Mouse (Mus musculus): ENCODE measurements around the gene Tmem213. TPM values are rescaled to one million over a fixed set of nuclear protein-coding genes. Genes with fewer than 3 reads are reported as not detected.

The Tmem213 gene
- total RNA-seq, 2 experiments from 2014 or later, result not detected

DNA sequence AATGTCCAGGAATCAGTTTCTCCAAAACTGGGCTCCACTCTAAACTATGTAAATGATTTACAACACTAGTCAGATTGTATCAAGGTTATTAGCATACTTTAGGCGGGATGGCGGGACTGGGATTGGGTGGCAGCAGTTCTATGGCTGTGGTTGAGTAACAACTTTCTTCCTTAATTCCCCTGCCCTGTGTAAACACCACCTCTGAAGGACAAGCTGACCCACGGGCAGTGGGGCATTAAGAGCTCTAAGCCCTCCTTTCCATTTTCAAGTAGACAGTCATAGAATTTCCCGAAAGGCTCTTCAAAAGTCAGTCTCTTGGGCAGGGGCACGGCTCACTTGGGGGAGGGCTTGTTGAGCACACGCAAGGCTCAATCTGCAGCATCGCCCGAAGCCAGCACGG is 1.8 kb downstream of the Tmem213 start:
- no peak for ATAC-seq (replicated peaks; ENCODE audit: low FRiP score, low TSS enrichment, poor library complexity, severe bottlenecking)

DNA sequence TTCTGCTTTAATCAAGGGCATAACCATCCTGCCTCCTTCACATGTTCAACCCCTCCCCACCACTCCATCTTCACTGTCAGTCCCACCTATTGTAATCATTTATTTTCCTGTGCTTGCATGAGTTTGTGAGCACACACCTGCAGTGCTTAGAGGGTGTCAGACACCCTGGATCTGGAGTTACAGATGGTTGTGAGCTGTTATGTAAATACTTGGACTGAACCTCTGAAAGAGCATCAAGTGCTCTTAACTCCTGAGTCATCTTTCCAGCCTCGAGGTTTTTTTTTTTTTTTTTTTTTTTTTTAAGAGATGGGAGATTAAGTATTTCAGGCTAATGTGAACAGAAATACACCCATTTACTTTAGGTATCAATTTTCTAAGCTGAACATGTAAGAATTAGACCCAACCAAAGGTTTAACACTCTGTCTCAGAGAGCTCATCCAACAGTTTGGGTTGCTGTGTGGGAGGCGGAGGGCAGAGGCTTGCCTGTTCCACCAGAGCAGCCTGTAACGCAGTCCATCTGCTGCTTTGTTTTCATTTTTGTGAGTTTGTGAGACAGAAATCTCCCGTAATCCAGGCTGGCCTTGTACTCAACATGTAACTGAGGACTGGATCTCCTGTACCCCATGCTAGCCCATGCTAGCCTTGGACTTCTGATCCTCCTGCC is 7.2 kb downstream of the Tmem213 start:
- ATAC-seq (replicated peaks; ENCODE audit: low FRiP score, low TSS enrichment, poor library complexity, severe bottlenecking), result no peak

DNA sequence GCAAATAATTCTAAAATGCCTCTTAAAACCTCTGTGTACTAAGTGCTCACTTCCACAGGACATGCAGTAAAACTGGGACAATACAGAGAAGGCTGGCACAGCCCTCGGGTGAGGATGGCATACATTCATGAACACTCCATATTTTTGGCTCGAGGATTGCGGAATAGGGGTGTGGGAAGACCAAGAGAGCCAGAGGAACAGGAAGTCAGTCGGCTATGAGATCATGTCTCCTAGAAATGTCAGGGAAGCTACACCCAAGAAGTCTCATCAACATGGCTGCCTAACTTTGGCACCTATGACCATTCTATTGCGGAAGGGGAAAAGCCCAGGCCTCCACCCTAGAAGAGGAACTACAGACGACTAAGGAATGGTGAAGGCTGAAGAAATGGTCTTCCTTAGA is 9.3 kb downstream of the Tmem213 start:
- ATAC-seq (replicated peaks; ENCODE audit: low FRiP score, low TSS enrichment, poor library complexity, severe bottlenecking), result no peak

DNA sequence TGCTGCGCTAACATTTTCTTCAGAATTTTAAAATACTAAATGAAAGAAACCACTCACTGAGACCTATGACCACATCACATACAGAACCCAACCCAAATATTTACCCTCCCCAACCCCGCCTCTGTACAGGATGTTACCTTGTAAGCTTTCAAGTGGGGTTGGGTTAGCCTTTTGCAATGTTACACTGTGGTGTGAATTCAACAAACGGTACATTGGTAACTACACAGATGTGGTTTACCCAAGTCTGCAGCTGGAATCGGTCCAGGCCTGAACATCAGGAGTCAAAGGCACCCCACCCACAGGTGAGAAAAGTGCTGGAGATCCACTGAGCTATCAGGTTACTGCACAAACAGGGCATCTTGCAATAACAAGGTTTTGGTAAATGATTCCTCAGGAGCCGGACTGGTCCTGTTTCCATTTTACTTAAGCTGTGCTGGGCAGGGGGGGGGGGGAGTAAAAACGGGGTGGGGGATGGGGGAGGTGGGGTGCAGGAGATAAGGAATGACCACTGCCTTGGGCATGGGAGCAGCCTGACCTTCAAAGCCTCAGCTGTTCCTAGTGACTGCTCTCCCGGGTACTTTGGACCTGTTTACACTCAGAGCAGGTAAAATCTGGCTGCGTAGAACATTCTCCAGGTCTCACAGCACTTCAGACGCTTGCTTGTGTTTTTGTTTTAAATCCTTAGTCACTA is 11.8 kb downstream of the Tmem213 start:
- ATAC-seq (replicated peaks; ENCODE audit: low FRiP score, low TSS enrichment, poor library complexity, severe bottlenecking), result no peak

DNA sequence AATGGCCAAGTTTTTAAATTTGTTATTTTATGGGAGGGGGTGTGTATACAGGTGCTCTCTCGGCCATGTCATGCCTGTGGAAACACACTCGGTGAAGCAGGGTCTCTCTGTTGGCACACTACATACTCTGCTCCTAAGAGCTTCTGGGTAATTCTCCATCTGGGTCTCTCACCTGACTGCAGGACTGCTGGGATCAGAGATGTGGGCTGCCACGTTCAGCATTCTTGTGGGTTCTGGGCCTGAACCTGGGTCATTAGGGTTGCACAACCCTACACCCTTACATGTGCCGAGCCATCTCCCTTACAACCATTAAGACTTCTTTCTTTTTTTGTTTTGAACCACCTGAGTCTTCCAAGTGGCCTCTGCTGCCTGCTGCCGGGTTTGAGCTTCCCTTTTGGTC is 12.8 kb downstream of the Tmem213 start:
- ATAC-seq (replicated peaks; ENCODE audit: low FRiP score, low TSS enrichment, poor library complexity, severe bottlenecking), result no peak

DNA sequence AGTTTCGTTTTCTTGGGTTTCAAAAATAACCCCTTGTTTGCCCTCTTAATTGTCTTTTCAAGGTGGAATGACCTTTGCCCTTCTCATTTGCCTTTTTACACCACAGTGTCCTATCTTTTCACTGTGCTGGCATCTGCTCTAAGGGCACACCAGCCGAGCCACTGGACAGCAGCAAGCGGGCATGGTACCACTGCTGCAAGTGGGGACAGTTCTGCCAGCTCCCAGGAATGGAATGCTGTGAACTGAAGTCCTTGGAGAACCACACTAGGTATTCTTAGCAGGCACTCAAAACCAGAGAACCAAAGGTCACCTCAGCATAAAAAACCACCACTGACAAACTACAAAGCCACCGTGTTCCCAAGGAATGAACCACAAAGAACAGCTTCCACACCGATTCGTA is 13.7 kb downstream of the Tmem213 start:
- no peak for ATAC-seq (replicated peaks; ENCODE audit: low FRiP score, low TSS enrichment, poor library complexity, severe bottlenecking)

DNA sequence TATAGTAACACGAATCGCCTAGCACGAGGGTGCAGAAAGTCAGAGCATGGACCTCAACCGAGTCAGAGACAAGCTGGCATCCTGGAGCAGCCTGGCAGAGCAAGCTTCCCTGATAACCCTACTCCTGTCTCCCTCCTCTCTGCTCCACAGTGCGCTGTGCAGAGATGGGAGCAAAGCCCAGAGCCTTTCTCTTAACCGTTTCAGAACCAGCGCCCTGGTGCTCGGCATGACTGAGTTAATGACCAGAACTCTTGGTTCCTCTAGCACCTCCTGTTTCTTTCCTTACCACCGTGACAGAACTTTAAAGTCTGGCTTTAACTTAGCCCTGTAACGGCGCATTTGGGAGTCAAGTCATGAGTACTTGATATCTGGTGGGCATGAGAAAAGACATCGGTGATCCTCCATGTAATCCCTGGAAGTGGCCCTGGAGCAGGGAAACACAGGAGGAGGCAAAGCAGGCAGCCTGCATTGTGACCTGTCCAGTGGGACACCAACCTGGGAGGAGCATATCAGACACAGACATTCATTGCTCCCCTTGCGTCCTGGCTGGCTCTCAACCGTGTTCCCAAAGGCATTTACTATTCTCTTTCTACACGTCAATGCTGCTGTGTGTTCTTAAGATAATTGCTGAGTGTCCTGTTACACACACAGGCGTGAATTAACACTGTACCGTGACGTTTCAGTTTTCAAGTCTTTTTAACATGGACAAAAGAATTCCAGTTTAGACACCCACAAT is 14.6 kb downstream of the Tmem213 start:
- no peak for ATAC-seq (replicated peaks; ENCODE audit: low FRiP score, low TSS enrichment, poor library complexity, severe bottlenecking)

DNA sequence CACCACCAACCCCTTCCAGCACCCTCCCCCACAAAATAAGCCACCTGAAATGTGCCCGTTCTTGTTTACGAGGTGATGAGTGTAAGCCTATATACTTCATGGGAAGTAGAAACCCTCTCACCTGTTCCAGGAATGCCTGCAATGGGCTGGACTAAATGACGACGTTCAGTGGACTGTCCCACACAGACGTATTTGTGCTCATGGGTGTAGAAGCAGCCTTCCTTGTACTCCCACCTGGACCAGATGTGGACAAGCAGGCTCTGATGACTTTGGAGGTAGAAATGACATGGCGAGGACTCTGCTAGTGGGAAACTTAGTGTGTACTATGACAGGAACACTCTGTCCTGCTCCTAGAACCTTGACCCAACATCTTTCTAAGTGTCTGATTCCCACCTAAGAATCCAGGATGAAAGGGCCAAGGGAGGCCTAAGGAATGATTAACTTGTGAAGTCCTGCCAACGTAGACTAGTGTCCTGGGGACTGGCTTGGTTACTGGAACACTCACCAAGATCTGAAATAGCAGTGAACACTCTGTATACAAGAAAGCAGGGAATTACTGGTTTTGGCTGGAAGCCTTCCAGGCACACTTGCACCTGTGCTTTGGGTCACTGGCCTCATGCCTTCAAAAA is 15.3 kb downstream of the Tmem213 start, which contains the start of gene Atp6v0a4:
Atp6v0a4 (minus strand) TSS at position 380 of the 629 bp plus-strand sequence.
- no peak for ATAC-seq (replicated peaks; ENCODE audit: low FRiP score, low TSS enrichment, poor library complexity, severe bottlenecking)

DNA sequence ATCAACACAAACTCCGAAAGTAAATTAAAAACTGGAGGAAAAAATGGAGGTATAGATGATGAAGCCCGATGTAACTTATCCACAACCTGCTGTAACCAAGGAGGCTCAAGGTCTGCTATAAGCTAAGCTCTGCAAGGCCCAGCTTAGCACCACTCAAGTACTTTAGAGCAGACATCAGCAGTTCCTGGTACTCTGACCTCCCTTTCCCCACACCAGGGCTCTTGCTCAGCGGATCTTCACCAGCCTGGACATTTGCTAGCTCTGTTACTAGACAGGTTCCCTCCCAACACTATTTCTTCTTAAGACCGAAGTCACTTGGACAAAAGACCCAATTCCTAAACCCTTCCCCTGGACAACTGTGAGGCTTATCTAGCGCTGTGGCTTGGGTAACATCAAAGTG is 15.8 kb downstream of the Tmem213 start:
- ATAC-seq (replicated peaks; ENCODE audit: low FRiP score, low TSS enrichment, poor library complexity, severe bottlenecking), result no peak

DNA sequence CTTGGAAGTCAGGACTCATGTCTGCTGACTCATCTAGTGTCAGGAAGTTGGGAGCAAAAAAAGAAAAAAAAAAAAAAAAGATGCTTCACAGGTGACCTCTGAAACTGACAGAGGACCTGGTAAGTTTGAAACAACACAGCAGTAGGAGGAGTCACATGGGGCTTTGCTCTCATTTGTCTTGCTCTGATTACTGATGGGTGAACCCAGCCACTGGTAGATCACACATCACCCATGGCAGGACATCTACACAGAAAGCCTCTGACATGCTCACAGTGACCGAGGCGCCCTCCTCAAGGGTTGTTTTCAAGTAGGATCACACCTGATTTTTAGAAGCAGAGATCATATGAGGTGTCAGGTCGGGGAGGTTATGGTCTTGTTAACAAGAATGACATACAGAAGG is 16.4 kb downstream of the Tmem213 start:
- no peak for ATAC-seq (replicated peaks; ENCODE audit: low FRiP score, low TSS enrichment, poor library complexity, severe bottlenecking)

DNA sequence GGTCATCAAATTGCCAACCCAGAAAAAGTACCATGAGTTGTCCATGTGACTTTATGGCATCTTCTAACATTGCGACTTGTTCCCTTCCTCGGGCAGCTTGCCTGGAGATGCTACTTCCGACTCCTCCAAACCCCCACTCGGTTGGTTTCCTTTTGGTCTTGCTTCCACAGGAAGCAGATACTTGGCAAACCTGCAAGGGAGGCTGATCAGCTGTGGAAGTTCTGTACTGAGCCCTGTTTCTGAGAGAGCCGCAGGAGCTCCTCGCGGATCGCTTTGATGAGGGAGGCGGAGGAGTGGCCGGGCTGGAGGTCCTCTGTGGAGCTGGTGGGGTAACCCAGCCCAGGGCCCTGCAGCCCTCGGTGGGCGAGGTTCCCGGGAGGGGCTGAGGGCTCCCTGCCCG is 19.1 kb downstream of the Tmem213 start:
- ATAC-seq (replicated peaks; ENCODE audit: low FRiP score, low TSS enrichment, poor library complexity, severe bottlenecking), result no peak

DNA sequence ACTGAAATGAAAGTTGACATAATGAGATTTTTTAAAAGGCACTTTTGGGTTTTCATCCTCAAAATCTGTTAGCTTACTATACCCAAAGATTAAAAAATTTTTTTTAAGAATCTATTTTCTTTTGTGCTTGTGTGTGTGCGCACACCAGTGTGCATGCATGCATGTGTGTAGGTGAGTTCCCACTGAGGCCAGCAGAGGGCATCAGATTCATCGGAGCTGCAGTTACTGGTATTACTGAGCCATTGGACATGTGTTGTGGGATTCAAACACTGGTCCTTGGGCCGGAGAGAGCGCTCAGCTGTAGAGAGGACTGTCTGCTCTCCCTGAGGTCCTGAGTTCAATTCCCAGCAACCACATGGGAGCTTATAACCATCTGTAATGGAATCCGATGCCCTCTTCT is 20.8 kb downstream of the Tmem213 start:
- no peak for ATAC-seq (replicated peaks; ENCODE audit: low FRiP score, low TSS enrichment, poor library complexity, severe bottlenecking)

DNA sequence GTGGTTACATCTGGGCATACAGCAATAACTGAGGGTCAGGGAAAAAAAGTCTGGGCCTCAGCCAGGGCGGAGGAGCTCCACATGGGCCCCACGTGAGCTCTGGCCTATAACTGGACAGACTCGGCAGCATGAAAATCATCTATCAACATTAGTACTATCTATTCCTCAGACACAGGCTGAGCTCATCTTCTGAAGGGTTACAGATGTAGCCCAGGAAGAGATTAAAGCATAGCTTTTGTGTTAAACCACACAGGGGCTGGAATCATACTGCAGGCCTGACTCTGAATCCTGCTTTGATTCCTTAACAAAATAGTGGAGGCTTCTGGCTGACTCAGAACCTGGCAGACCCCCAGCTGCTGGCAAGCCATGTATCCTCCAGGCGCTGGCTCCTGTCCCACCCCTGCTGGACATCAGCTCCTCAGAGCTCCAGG is 22.8 kb downstream of the Tmem213 start:
- ATAC-seq (replicated peaks; ENCODE audit: low FRiP score, low TSS enrichment, poor library complexity, severe bottlenecking), result no peak

DNA sequence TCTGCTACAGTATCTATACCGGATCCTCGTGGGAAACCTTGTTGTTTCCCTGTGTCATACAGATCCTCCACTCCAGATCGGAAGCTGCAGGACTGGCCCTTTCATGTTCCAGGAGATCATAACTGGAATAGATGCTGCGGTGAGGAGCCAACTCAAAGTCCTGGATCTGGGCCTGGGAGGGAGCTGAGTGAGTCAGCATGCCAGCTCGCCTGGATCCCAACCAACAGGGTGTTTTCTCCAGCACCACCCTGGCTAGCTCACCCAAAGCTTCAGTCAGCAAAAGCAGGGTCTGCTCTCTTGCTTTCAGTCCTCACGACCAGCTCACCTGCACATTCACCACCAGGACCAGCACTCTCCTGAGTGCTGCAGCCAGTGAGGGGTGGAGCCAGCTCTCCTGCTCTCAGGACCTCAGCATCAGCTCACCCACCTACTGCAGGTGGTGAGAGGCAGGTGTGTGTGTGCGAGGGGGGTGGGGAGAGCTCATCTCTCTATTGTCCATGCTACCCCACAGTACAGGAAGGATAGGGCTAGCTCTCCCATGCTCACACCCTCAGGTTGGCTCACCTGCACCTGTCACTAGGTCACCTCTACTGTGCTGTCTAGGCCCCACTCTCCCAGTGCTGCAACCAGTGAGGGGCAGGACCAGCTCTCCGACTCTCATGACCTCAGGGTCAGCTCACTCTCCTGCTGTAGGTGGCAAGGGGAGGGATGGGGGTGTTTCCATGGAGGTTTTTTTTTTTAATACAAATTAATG is 25.9 kb downstream of the Tmem213 start:
- ATAC-seq (replicated peaks; ENCODE audit: low FRiP score, low TSS enrichment, poor library complexity, severe bottlenecking), result no peak

DNA sequence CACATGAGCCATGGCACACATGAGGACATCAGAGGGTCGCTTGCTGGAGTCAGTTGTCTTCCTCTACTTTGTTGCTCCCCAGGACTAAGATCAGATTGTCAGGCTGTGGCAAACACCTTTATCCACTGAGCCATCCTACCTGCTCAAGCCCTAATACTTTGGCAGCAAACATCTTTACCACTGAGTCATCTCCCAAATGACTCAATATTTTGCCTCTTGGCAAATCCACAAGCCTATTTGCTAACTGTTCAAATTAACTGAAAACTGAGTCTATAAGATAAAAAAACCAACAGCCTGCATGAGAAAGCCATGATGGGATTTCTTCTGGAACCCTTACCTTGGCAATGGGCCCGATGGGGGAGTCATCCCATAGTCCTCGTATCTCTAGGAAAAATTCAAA is 30.0 kb downstream of the Tmem213 start:
- ATAC-seq (replicated peaks; ENCODE audit: low FRiP score, low TSS enrichment, poor library complexity, severe bottlenecking), result no peak

DNA sequence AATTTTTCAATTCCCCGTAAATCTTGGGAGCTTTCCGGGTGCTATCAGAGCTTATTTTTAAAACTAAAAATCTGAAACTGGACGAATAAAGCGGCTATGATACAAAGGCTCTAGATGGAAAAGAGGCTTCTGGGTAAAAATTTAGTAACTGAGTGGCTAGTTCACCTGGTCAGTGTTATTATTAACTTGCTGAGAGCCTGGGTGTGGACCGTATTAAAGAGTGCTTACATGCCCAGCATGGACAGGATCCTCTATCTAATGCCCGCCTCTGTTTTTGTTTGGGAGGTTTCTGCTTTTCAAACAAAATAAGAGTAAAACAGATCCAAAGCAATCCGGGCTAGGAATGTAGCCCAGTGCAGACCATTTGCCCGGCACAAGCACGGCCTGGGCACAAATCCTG is 31.3 kb downstream of the Tmem213 start:
- no peak for ATAC-seq (replicated peaks; ENCODE audit: low FRiP score, low TSS enrichment, poor library complexity, severe bottlenecking)

DNA sequence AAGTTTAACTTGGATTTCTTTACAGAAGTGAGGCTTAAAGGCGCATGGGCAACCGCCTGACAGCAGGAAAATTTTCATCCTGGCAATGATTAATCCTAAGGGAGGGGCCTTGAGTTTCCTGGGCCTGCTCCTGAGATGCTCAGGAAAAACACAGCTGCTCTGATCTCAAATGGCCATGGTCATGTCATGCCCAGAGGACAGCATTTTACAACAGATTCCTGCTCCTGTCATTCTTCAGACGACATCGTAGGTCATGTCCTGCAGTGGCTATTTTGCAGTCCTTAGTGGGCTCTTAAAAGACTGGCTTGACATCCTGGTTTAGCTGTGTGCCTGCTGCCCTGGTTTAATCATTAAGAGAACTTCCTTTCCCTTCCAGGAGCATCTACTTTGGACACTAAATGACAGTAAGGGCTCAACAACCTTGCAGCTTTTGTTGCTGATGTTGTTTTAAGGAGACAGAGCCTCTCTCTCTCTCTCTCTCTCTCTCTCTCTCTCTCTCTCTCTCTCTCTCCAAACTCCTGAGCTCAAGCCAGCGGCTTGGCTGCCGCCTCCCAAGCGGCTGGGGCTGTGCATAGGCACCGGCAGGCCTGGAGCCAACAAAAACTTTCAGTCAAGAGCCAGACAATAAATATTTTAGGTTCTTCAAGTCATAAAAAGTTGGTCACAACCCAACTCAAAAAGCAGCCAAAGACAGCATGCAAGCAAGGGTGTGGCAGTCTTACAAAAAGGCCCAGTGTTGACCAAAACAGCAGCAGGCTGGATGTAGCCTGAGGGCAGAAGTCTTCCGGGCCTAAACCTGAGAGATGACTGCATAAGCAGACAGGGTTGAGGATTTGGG is 35.3 kb downstream of the Tmem213 start:
- ATAC-seq (replicated peaks; ENCODE audit: low FRiP score, low TSS enrichment, poor library complexity, severe bottlenecking), result no peak

DNA sequence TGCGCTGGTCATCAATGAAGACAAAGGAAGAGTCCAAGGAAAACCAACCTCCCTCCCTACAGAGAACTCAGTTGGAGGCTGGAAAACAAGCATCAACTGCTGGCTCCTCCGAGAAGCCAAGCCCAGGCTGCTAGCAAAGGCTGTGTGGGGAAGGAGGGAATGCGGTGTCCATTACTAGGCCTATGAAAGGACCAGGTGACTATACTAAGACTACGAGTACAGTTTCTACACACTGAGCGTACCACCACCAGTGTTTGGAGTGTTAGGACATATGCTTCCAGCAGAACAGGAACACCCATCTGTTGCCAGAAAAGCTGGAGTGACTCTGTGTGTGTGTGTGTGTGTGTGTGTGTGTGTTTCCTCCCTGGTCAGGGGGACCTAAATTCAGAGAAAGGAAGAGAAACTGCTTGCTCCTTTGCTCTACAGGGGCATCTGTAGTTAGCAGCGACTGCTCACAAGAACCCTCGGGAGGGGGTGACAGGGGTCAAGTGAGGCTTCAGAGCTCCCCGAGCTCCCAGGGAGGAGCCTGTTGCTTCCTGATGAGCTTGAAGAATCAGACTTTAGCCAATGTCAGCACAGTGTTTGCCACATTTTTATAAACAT is 36.5 kb downstream of the Tmem213 start:
- ATAC-seq (replicated peaks; ENCODE audit: low FRiP score, low TSS enrichment, poor library complexity, severe bottlenecking), result no peak
